Mouse (Mus musculus) limb, embryonic 14.5 days (tissue): ENCODE data around the gene Efcab14. TPM values are rescaled to one million over a fixed set of nuclear protein-coding genes. Genes with fewer than 3 reads are reported as not detected.

Source experiments
- ATAC-seq: fragments of 200-750 bp; cut with Nextera tagmentation; 2 replicates; pipeline ENCODE4 v1.8.0; 2017; ENCODE audit warnings: low read depth, moderate number of reproducible peaks, moderate TSS enrichment; ENCODE audit not compliant: low FRiP score
- DNase-seq: peaks from one replicate; pipeline ENCODE4 v3.0.0-alpha.2; 2015; ENCODE audit warnings: low spot score
- H3K27ac ChIP-seq: fragments of 300-500 bp; sonication (generic); replicated peaks from 2 replicates; pipeline ENCODE4 v1.5.1; 2014; ENCODE audit warnings: low read depth, mild to moderate bottlenecking, low read length, moderate library complexity, mixed read lengths
- H3K27me3 ChIP-seq: fragments of 300-500 bp; sonication (generic); 2 replicates; pipeline ENCODE4 v1.6.1; 2014; ENCODE audit warnings: low read length, mixed read lengths; ENCODE audit not compliant: control insufficient read depth, insufficient read depth
- H3K36me3 ChIP-seq: fragments of 300-500 bp; sonication (generic); 2 replicates; pipeline ENCODE4 v1.6.1; 2014; ENCODE audit warnings: mild to moderate bottlenecking, low read length, moderate library complexity, mixed read lengths; ENCODE audit not compliant: control insufficient read depth, insufficient read depth
- H3K4me1 ChIP-seq: fragments of 300-500 bp; sonication (generic); 2 replicates; pipeline ENCODE4 v1.6.1; 2014; ENCODE audit warnings: antibody characterized with exemption, low read length, mixed read lengths; ENCODE audit not compliant: control insufficient read depth, insufficient read depth
- H3K4me2 ChIP-seq: fragments of 300-500 bp; sonication (generic); replicated peaks from 2 replicates; pipeline ENCODE4 v1.6.1; 2014; ENCODE audit warnings: low read depth, mild to moderate bottlenecking, low read length, moderate library complexity; ENCODE audit not compliant: severe bottlenecking
- H3K4me3 ChIP-seq: fragments of 300-500 bp; sonication (generic); replicated peaks from 2 replicates; pipeline ENCODE4 v1.5.1; 2014; ENCODE audit warnings: low read length
- H3K9ac ChIP-seq: fragments of 300-500 bp; sonication (generic); 2 replicates; pipeline ENCODE4 v1.6.1; 2014; ENCODE audit warnings: mild to moderate bottlenecking, low read depth, low read length, moderate library complexity; ENCODE audit not compliant: severe bottlenecking
- H3K9me3 ChIP-seq: fragments of 300-500 bp; sonication (generic); 2 replicates; pipeline ENCODE4 v1.6.1; 2016; ENCODE audit warnings: low read length; ENCODE audit not compliant: control insufficient read depth
- POLR2A ChIP-seq: fragments of 200-500 bp; IDR thresholded peaks from 2 replicates; pipeline ENCODE4 v1.8.0; 2012; ENCODE audit warnings: inconsistent platforms, mild to moderate bottlenecking, moderate library complexity, borderline replicate concordance; ENCODE audit not compliant: insufficient read depth, insufficient read length; ENCODE audit errors: extremely low read depth
- WGBS: fragments of 180-500 bp; shearing (Covaris S2); extraction: QIAGEN DNeasy Blood & Tissue Kit; methylation state at CpG from one replicate; pipeline ENCODE4 v1.1.7; 2014; 5-methylcytosine and 5-hydroxymethylcytosine counted together
- polyA plus RNA-seq, 2 experiments: library from polyadenylated mRNA; depleted of rRNA in 1 of 2; stranded (reverse) in 1 of 2; unstranded in 1 of 2; fragments of >200 nt; fragmentation: Nextera tagmentation in 1 of 2; extraction: Ambion mirVana in 1 of 2; gene quantifications; 2 replicates each; pipeline versions ENCODE4 v1.2.1 to v1.2.3; 2012 to 2014

The Efcab14 gene
- polyA plus RNA-seq, 2 experiments = 24.8 to 35.2 TPM

- Histone ChIP-seq H3K36me3 (no peaks in the 10 kb centered on the region), H3K27ac (no peak overlapping the region), H3K27me3 (no peaks in the 10 kb centered on the region), H3K4me1 (peaks cover 5% of the 10 kb centered on the region), H3K9ac (no peak overlapping the region), H3K4me2 (no peak overlapping the region), H3K9me3 (no peaks in the 10 kb centered on the region), H3K4me3 (no peak overlapping the region)
- ATAC-seq (no peak), DNase-seq (no peak)
- 86% methylated on average over 2 of the region's 2 CpGs for WGBS
- no peak for TF ChIP-seq POLR2A
These were observed 87.7 kb downstream of the Efcab14 start for GRCm38 (mm10) chr4:115825271-115825670.

Other genes starting within 250 kb of the Efcab14 start
- gene Cyp4a14, start 241.6 kb upstream of the Efcab14 start, polyA plus RNA-seq (2012; rRNA removed) = not detected in 2 replicates
- not detected in 2 replicates for gene Cyp4a14, start 241.6 kb upstream of the Efcab14 start, polyA plus RNA-seq (2014; fragmentation: Nextera tagmentation; extraction: Ambion mirVana)
- not detected in 2 replicates for gene Cyp4a10, start 219.5 kb upstream of the Efcab14 start, polyA plus RNA-seq (2012; rRNA removed)
- gene Cyp4a10, start 219.5 kb upstream of the Efcab14 start, polyA plus RNA-seq (2014; fragmentation: Nextera tagmentation; extraction: Ambion mirVana) = not detected in 2 replicates
- gene Cyp4a31, start 174.1 kb upstream of the Efcab14 start, polyA plus RNA-seq (2012; rRNA removed) = not detected in 2 replicates
- not detected in 2 replicates for gene Cyp4a31, start 174.1 kb upstream of the Efcab14 start, polyA plus RNA-seq (2014; fragmentation: Nextera tagmentation; extraction: Ambion mirVana)
- gene Cyp4a32, start 136.8 kb upstream of the Efcab14 start, polyA plus RNA-seq (2012; rRNA removed) = not detected in 2 replicates
- not detected in 2 replicates for gene Cyp4a32, start 136.8 kb upstream of the Efcab14 start, polyA plus RNA-seq (2014; fragmentation: Nextera tagmentation; extraction: Ambion mirVana)
- 1.0 and 1.2 TPM in 2 replicates for gene Cyp4b1, start 90.0 kb upstream of the Efcab14 start, polyA plus RNA-seq (2012; rRNA removed)
- gene Cyp4b1, start 90.0 kb upstream of the Efcab14 start, polyA plus RNA-seq (2014; fragmentation: Nextera tagmentation; extraction: Ambion mirVana) = 0.46 and 1.0 TPM in 2 replicates
- gene Tex38, start 43.3 kb downstream of the Efcab14 start, polyA plus RNA-seq (2012; rRNA removed) = 0.50 and 1.0 TPM in 2 replicates
- gene Tex38, start 43.3 kb downstream of the Efcab14 start, polyA plus RNA-seq (2014; fragmentation: Nextera tagmentation; extraction: Ambion mirVana) = 0.32 TPM in 1 of 2 replicates, not detected in the other
- 29.9 and 35.5 TPM in 2 replicates for gene Atpaf1, start 47.1 kb downstream of the Efcab14 start, polyA plus RNA-seq (2012; rRNA removed)
- 57.1 and 58.4 TPM in 2 replicates for gene Atpaf1, start 47.1 kb downstream of the Efcab14 start, polyA plus RNA-seq (2014; fragmentation: Nextera tagmentation; extraction: Ambion mirVana)
- 16.3 and 19.7 TPM in 2 replicates for gene Mob3c, start 90.3 kb downstream of the Efcab14 start, polyA plus RNA-seq (2012; rRNA removed)
- gene Mob3c, start 90.3 kb downstream of the Efcab14 start, polyA plus RNA-seq (2014; fragmentation: Nextera tagmentation; extraction: Ambion mirVana) = 8.6 and 11.6 TPM in 2 replicates
- gene Mknk1, start 101.5 kb downstream of the Efcab14 start, polyA plus RNA-seq (2012; rRNA removed) = 69.6 and 73.9 TPM in 2 replicates
- gene Mknk1, start 101.5 kb downstream of the Efcab14 start, polyA plus RNA-seq (2014; fragmentation: Nextera tagmentation; extraction: Ambion mirVana) = 28.4 and 28.5 TPM in 2 replicates
- not detected in 2 replicates for gene Kncn, start 146.7 kb downstream of the Efcab14 start, polyA plus RNA-seq (2012; rRNA removed)
- not detected in 2 replicates for gene Kncn, start 146.7 kb downstream of the Efcab14 start, polyA plus RNA-seq (2014; fragmentation: Nextera tagmentation; extraction: Ambion mirVana)
- not detected in 2 replicates for gene 6430628N08Rik, start 152.9 kb downstream of the Efcab14 start, polyA plus RNA-seq (2012; rRNA removed)
- not detected in 2 replicates for gene 6430628N08Rik, start 152.9 kb downstream of the Efcab14 start, polyA plus RNA-seq (2014; fragmentation: Nextera tagmentation; extraction: Ambion mirVana)
- gene Dmbx1, start 202.2 kb downstream of the Efcab14 start, polyA plus RNA-seq (2012; rRNA removed) = 0.05 and 0.09 TPM in 2 replicates
- not detected in 2 replicates for gene Dmbx1, start 202.2 kb downstream of the Efcab14 start, polyA plus RNA-seq (2014; fragmentation: Nextera tagmentation; extraction: Ambion mirVana)